Mouse (Mus musculus) limb, embryonic 12.5 days (tissue): ENCODE measurements around the gene Gm20908. TPM values are rescaled to one million over a fixed set of nuclear protein-coding genes. Genes with fewer than 3 reads are reported as not detected.
"Not testable (repeated sequence)": the region's sequence is repeated elsewhere in the genome, so short reads cannot be mapped to it uniquely, and the experiment has no call there.

Experiments
- ATAC-seq: fragments of 200-750 bp; cut with Nextera tagmentation; 2 replicates; pipeline ENCODE4 v1.8.0; 2017; ENCODE audit warnings: low read depth, moderate TSS enrichment; ENCODE audit not compliant: insufficient number of reproducible peaks, insufficient read depth, low FRiP score, low TSS enrichment
- H3K27ac ChIP-seq: fragments of 300-500 bp; sonication (generic); 2 replicates; pipeline ENCODE4 v1.5.1; 2016; ENCODE audit warnings: mild to moderate bottlenecking, moderate library complexity
- H3K27me3 ChIP-seq: fragments of 300-500 bp; sonication (generic); 2 replicates; pipeline ENCODE4 v1.6.1; 2016; ENCODE audit warnings: mild to moderate bottlenecking, moderate library complexity
- H3K36me3 ChIP-seq: fragments of 300-500 bp; sonication (generic); 2 replicates; pipeline ENCODE4 v1.6.1; 2016; ENCODE audit warnings: mild to moderate bottlenecking, moderate library complexity
- H3K4me1 ChIP-seq: fragments of 300-500 bp; sonication (generic); replicated peaks from 2 replicates; pipeline ENCODE4 v1.6.1; 2016
- H3K4me2 ChIP-seq: fragments of 300-500 bp; sonication (generic); 2 replicates; pipeline ENCODE4 v1.6.1; 2016; ENCODE audit warnings: mild to moderate bottlenecking, moderate library complexity
- H3K4me3 ChIP-seq: fragments of 300-500 bp; sonication (generic); replicated peaks from 2 replicates; pipeline ENCODE4 v1.5.1; 2016; ENCODE audit warnings: mild to moderate bottlenecking
- H3K9ac ChIP-seq: fragments of 300-500 bp; sonication (generic); replicated peaks from 2 replicates; pipeline ENCODE4 v1.6.1; 2016; ENCODE audit warnings: mild to moderate bottlenecking, moderate library complexity
- H3K9me3 ChIP-seq: fragments of 300-500 bp; sonication (generic); 2 replicates; pipeline ENCODE4 v1.6.1; 2016; ENCODE audit warnings: mild to moderate bottlenecking, moderate library complexity
- WGBS: fragments of 180-500 bp; shearing (Covaris S2); methylation state at CpG from one replicate; pipeline ENCODE4 v1.1.7; 2016; 5-methylcytosine and 5-hydroxymethylcytosine counted together
- polyA plus RNA-seq: library from polyadenylated mRNA; unstranded; fragments of >200 nt; fragmentation: Nextera tagmentation; extraction: Ambion mirVana; gene quantifications from 2 replicates; pipeline ENCODE4 v1.2.1, GENCODE M21; 2016

Gene Gm20908
- polyA plus RNA-seq, result not detected in 2 replicates

GRCm38 (mm10) chrY:64472966-64473365 is at the start of gene Gm20908:
TSS of gene Gm20908 (plus strand) at chrY:64473266.
- H3K27ac ChIP-seq, H3K9me3 ChIP-seq, ATAC-seq, H3K27me3 ChIP-seq, H3K4me1 ChIP-seq, H3K36me3 ChIP-seq, H3K4me2 ChIP-seq, H3K4me3 ChIP-seq, H3K9ac ChIP-seq: not testable (repeated sequence)
- WGBS, result no CpG with 5 or more reads among the region's 6 CpGs
